Mouse (Mus musculus) kidney, adult 11 months (tissue): Measurements from ENCODE around the gene Cenpt.
"Not testable (repeated sequence)": the region's sequence is repeated elsewhere in the genome, so short reads cannot be mapped to it uniquely, and the experiment has no call there.

Experiments used
- DNase-seq: peaks from one replicate; pipeline ENCODE4 v3.0.0; 2022

Cenpt gene

DNA sequence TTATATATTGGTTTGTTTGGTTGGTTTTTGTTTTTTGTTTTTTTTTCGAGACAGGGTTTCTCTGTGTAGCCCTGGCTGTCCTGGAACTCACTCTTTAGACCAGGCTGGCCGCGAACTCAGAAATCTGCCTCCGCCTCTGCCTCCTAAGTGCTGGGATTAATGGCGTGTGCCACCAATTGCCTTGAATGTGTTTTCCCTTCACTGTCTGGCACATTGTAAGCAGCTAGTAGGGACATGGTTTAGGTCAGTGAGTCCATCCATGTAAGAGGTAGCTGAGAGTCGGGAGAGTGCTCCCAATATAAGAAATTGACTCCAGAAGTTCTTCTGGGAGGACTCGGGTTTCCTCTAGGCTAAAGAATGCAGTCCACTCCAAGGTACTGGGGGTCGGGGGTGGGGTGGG, 1.2 kb upstream of the Cenpt start:
- DNase-seq, result no peak

GRCm38 (mm10) chr8:105852146-105852729, 840 bp downstream of the Cenpt start:
- no peak for DNase-seq

DNA sequence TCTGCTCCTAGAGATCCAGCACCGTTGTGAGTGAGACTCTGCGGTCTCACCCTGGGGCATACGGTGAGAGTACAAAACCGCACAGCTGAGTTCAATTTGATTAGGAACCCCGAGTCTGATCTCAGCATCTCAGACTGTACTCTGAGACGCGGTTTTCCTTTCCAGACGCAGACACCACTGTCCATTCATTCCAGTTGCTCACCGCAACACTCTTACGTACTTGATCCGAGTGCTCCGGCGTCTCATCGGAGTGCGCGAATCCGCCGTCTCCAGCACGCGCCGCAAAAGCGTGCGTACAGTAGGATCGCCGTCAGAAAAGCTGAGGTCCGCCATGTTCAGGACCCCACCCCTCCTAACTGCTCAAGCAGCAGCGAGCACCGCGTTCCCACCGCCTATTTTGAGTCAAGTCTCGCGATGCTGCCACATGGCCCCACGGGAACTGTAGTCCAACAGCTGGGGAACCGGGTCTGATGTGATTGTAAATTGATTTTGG, 1.4 kb downstream of the Cenpt start:
- peak; percentile 83 for DNase-seq

- DNase-seq, result no peak
Observed at GRCm38 (mm10) chr8:105850611-105851010, 2.5 kb downstream of the Cenpt start.

DNA sequence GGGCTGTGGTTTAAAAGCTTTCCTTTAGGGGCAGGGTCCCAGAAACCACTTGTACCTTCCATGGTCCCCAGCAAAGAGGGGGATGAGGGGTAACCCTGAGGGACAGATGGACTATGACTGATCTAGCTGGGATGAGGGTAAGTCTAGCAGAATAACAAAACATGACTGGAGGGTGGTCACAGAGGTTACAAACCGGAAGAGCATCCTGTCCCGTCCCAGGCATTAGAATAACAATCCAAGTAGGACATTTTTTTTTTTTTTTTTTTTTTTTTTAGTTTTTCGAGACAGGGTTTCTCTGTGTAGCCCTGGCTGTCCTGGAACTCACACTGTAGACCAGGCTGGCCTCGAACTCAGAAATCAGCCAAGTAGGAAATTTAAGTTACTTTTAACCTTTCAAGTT, 3.1 kb downstream of the Cenpt start:
- DNase-seq, result no peak

GRCm38 (mm10) chr8:105846678-105847077, 6.4 kb downstream of the Cenpt start:
- no peak for DNase-seq

GRCm38 (mm10) chr8:105839209-105839608, 13.9 kb downstream of the Cenpt start:
- no peak for DNase-seq

DNA sequence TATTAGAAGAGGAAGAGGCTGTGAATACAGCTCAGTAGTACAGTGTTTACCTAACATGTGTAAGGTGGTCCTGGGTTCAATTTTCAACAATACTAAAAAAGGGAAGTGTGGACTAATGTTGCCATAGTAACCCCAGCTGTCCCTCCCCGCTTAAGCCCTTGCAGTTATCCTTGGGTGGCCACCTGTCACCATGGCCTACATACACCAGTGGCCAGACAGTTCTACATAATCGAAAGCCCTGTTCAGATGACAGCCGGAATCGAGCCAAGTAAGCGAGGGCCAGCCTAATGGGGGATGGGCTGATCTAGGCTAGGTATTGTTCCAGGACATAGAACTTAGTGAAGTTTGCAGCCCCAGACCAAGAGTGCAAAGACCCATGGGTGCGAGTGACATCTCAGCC, 16.1 kb downstream of the Cenpt start:
- no peak for DNase-seq

GRCm38 (mm10) chr8:105835318-105835717, 17.8 kb downstream of the Cenpt start:
- DNase-seq, result peak; percentile 73

- not testable (repeated sequence) for DNase-seq
Observed at GRCm38 (mm10) chr8:105833740-105834139, 19.3 kb downstream of the Cenpt start.

DNA sequence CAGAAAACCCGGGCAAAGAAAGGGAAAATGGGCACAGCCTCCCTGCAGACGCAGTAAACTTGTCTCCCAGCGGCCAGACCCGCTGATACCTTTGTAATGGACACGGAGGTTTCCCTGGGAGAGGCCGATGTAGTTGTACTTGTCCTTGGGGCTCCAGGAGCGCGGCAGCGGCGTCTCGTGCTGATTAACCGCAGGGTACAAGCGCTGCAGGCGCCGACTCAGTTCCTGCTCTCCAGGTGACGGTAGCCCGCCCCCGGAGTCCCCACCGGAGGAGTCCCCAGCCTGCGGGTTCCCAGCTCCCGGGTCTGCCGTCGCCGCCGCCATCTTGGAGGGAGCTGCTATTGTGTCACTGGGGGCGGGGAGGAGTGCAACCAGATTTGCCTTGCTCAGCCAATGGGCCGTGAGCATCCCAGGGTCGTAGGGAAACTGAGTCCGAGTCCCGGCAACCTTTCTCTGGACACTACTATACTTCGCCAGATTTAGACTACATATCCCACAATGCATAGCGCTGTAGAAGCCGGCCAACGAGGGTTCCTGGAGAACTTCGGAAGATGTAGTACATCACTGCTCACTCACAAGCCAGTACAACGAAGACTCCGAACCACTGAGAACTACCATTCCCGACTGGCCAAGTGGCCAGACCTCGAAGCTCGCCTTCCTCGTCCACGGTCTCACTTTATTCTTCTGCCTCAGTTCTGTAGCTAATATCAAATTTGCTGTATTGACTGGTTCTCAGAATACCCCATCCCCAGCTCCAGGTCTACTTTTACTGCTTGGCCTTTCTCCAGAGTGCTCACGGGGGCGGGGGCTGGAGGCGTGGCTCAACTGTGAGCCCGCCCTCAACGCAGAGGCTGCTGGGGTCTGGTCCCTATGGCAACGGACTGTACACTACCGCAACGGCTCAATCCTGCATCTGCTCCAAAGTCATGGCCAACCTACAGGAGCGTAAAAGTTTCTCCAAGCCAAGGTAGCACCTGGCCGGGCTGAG, 25.9 kb downstream of the Cenpt start, which contains the start of the genes Ranbp10 and Tsnaxip1:
Gene Ranbp10, minus strand, starts transcription at position 490 of the 988 bp plus-strand sequence.
Gene Tsnaxip1, plus strand, starts transcription at position 871 of the 988 bp plus-strand sequence.
- DNase-seq, result peak; percentile 99

- DNase-seq, result no peak
Observed at GRCm38 (mm10) chr8:105826379-105826778, 26.7 kb downstream of the Cenpt start.

- no peak for DNase-seq
Observed at GRCm38 (mm10) chr8:105825506-105825905, 27.6 kb downstream of the Cenpt start.

DNA sequence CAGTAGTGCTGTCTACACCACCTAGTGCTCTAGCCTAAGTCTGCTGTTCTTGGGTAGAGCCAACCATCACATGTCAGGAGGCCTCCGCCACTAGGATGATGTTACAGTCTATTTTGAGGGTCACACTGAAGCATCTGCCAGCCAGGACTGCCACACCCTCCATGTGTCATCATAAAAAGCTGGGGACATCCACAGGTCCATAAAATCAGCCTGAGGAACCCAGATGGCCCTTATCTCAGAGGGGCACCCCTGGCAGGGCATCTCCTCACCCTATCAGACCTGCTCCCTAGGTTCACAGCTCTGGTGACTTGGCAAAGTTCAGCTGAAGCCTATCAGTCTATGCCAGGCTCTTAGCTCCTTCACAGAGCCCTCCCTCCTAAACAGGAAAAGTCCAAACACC, 32.2 kb downstream of the Cenpt start:
- DNase-seq, result no peak

GRCm38 (mm10) chr8:105819659-105820058, 33.4 kb downstream of the Cenpt start:
- no peak for DNase-seq

- no peak for DNase-seq
Observed at GRCm38 (mm10) chr8:105813241-105813640, 39.8 kb downstream of the Cenpt start.

GRCm38 (mm10) chr8:105812511-105812910, 40.6 kb downstream of the Cenpt start:
- peak; percentile 35 for DNase-seq

- DNase-seq, result no peak
Observed at GRCm38 (mm10) chr8:105811543-105811942, 41.5 kb downstream of the Cenpt start.

GRCm38 (mm10) chr8:105811061-105811460, 42.0 kb downstream of the Cenpt start:
- no peak for DNase-seq

DNA sequence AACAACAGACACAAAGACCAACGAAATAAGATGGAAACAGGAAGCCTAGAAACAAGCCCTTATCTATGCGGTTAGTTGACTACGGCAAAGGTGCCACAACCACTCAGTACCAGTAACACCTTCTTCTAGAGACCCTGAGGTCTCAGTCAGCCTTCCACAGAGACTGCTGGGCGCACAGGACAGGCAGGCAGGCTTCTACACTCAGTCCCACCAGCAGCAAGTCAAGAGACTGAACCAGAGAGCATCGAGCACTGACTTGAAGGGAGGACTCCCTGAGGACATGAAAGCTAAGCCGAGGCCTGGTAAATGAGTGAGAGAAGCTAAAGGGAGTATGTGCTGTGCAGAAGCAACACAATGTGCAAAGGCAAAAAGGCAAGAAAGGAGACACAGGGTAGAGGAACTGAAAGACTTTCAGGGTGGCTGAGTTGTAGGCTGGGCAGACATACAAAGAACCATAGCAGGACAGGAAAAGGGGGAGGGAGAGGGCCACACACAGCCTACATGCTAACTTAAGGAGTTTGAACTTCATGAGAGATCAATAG, 42.8 kb downstream of the Cenpt start:
- DNase-seq, result no peak

DNA sequence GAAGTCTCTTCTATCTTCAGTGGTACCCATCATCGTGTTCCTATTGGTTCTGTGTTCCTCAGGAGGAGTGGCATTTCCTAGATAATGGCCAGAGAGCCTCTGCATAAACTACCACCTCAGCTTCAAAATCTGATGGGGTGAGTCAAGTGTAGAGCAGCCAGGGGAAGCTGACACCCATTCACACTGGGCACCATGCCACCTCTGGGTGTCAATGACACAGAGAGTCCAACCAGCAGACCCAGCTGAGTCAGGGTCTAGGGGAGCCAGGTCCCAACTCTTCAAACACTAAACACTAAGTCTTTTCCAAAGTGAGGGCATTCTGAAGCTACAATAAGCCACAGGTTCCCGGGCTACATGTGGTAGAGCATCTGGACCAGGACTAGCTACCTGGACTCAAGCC, 44.6 kb downstream of the Cenpt start:
- peak; percentile 29 for DNase-seq

GRCm38 (mm10) chr8:105807766-105808165, 45.3 kb downstream of the Cenpt start:
- DNase-seq, result peak; percentile 54

DNA sequence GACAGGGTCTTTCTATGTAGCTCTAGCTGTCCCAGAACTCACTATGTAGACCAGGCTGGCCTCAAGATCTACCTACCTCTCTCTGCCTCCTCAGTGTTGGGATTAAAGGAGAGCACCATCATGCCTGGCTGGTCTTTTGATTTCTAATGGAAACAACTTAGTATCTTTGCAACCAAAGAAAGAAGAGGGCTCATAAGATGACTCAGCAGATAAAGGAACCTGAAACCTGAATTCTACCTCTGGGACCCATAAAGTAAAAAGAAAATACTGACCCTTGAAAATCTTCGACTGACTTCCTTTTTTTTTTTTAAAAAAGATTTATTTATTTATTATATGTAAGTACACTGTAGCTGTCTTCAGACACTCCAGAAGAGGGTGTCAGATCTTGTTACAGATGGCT, 47.1 kb downstream of the Cenpt start:
- no peak for DNase-seq

GRCm38 (mm10) chr8:105805346-105805745, 47.7 kb downstream of the Cenpt start:
- no peak for DNase-seq
